Mouse (Mus musculus): ENCODE results near the gene Uba2. TPM values are rescaled to one million over a fixed set of nuclear protein-coding genes. Genes with fewer than 3 reads are reported as not detected.

The Uba2 gene
- total and polyA plus RNA-seq, 2 experiments, result 16.9 to 31.8 TPM

DNA sequence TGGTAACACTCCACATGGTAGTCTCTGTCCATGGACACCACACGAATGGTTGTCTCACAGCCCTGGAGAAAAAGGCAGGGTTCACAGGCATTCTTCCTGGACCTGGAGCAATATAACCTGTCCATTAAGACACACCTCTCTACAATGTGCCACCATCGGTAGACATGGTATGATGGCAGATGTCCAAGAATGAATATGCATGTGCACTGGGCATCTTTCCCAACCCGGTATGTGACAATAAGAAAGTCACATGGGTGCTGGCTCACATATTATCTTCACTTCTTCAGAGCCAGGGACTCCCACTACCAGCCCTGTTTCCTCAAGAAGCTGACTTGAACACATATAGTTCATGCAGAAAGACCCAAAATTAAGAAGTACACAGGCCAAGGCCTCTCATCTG is 52.8 kb downstream of the Uba2 start:
- no peaks in the 10 kb centered on the region for H3K4me1 ChIP-seq (ENCODE audit: control insufficient read depth, insufficient read depth, low read length)
- no peaks in the 10 kb centered on the region for H3K79me2 ChIP-seq (ENCODE audit: control insufficient read depth, insufficient read depth, low read length)
- TF ChIP-seq POLR2A (IDR thresholded peaks at IDR 0.05; ENCODE audit: extremely low read depth, insufficient read depth, low read length), result no peak
- no peak for TF ChIP-seq CTCF (IDR thresholded peaks at IDR 0.05; ENCODE audit: low read depth, low read length)
- no peak overlapping the region for H3K9ac ChIP-seq (ENCODE audit: low read depth, low read length)
- H3K4me3 ChIP-seq (ENCODE audit: insufficient read depth, low read depth, low read length), result no peak overlapping the region
- H3K27ac ChIP-seq (replicated peaks; ENCODE audit: insufficient read depth, low read depth, low read length), result no peak overlapping the region
- H3K36me3 ChIP-seq (ENCODE audit: control insufficient read depth, insufficient read depth, low read length), result no peaks in the 10 kb centered on the region
- 85% methylated on average over 3 of the region's 3 CpGs for WGBS
- H3K27me3 ChIP-seq (ENCODE audit: control insufficient read depth, insufficient read depth, low read length), result no peaks in the 10 kb centered on the region
- no peak for DNase-seq (ENCODE audit: extremely low read depth, low read depth, low spot score)

DNA sequence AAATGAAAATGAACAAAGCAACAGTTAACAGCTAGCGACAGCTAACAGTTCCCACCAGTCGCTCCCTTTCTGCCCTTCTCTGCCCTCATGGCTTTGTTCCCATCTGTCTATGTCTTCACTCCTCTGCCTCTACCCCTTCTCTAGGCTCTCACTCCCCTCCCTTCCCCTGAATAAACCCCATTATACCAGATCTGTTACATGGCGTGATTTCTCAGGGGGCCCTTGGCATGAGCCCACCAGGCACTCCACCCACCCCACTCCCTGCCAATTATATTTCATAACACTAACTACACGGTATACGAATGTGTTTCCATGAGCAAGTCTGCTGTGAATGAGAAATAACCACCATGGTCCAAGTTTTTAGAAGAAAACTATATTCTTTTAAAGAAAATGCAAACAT is 60.2 kb downstream of the Uba2 start:
- 90% methylated on average over 5 of the region's 5 CpGs for WGBS
- Histone ChIP-seq H3K4me3 (ENCODE audit: insufficient read depth, low read depth, low read length) (no peak overlapping the region), H3K27ac (replicated peaks; ENCODE audit: insufficient read depth, low read depth, low read length) (no peak overlapping the region), H3K27me3 (ENCODE audit: control insufficient read depth, insufficient read depth, low read length) (no peaks in the 10 kb centered on the region), H3K4me1 (ENCODE audit: control insufficient read depth, insufficient read depth, low read length) (no peaks in the 10 kb centered on the region), H3K9ac (ENCODE audit: low read depth, low read length) (no peak overlapping the region), H3K36me3 (ENCODE audit: control insufficient read depth, insufficient read depth, low read length) (no peaks in the 10 kb centered on the region), H3K79me2 (ENCODE audit: control insufficient read depth, insufficient read depth, low read length) (no peaks in the 10 kb centered on the region)
- TF ChIP-seq CTCF (IDR thresholded peaks at IDR 0.05; ENCODE audit: low read depth, low read length) (no peak), POLR2A (IDR thresholded peaks at IDR 0.05; ENCODE audit: extremely low read depth, insufficient read depth, low read length) (no peak)
- DNase-seq (ENCODE audit: extremely low read depth, low read depth, low spot score), result no peak

DNA sequence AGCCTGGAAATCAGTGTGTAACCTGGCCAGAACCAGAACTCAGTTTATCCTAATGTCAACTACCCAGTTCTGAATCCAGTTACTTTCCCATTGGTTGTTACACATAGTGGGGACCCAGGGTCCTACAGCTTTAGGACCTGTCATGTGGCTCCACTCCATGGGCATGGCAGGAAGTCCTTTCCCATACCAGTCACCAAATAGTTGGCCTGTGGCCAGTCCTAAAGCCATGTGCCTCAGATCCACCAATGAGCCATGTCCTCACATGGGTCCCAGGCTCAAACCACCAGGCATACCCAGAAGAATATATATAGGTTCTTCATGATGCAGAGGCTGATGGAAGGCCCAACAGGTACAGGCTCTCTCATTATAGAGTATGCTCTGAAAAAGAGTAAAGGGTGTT is 68.1 kb downstream of the Uba2 start:
- Histone ChIP-seq H3K4me1 (ENCODE audit: control insufficient read depth, insufficient read depth, low read length) (no peaks in the 10 kb centered on the region), H3K4me3 (ENCODE audit: insufficient read depth, low read depth, low read length) (no peak overlapping the region), H3K9ac (ENCODE audit: low read depth, low read length) (no peak overlapping the region), H3K79me2 (ENCODE audit: control insufficient read depth, insufficient read depth, low read length) (no peaks in the 10 kb centered on the region), H3K27me3 (ENCODE audit: control insufficient read depth, insufficient read depth, low read length) (no peaks in the 10 kb centered on the region), H3K36me3 (ENCODE audit: control insufficient read depth, insufficient read depth, low read length) (no peaks in the 10 kb centered on the region), H3K27ac (replicated peaks; ENCODE audit: insufficient read depth, low read depth, low read length) (no peak overlapping the region)
- DNase-seq (ENCODE audit: extremely low read depth, low read depth, low spot score), result no peak
- TF ChIP-seq CTCF (IDR thresholded peaks at IDR 0.05; ENCODE audit: low read depth, low read length), result no peak
- TF ChIP-seq POLR2A (IDR thresholded peaks at IDR 0.05; ENCODE audit: extremely low read depth, insufficient read depth, low read length), result no peak

DNA sequence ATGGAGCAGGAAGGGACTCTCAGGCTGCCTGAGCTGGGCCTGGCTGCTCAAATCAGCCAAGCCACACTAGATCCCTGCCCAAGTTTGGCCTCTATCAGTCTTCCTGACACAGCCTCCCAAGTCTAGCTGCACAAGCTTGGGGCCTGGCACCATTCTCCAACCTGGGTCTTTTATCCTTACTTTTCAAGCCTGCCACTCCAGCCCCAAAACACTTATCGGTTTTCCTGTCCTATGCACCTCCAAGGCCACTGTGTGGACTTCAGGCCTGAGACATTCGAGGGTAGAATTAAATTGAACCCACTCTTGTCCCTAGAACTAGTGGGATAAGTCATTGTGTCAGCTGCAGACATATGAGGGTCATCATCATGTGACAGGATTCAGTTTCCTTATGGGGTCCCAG is 69.4 kb downstream of the Uba2 start:
- H3K27ac ChIP-seq (replicated peaks; ENCODE audit: insufficient read depth, low read depth, low read length), result no peak overlapping the region
- no peaks in the 10 kb centered on the region for H3K36me3 ChIP-seq (ENCODE audit: control insufficient read depth, insufficient read depth, low read length)
- 70% methylated on average over 2 of the region's 2 CpGs for WGBS
- TF ChIP-seq CTCF (IDR thresholded peaks at IDR 0.05; ENCODE audit: low read depth, low read length) (no peak), POLR2A (IDR thresholded peaks at IDR 0.05; ENCODE audit: extremely low read depth, insufficient read depth, low read length) (no peak)
- H3K79me2 ChIP-seq (ENCODE audit: control insufficient read depth, insufficient read depth, low read length), result no peaks in the 10 kb centered on the region
- DNase-seq (ENCODE audit: extremely low read depth, low read depth, low spot score), result no peak
- no peak overlapping the region for H3K4me3 ChIP-seq (ENCODE audit: insufficient read depth, low read depth, low read length)
- no peaks in the 10 kb centered on the region for H3K4me1 ChIP-seq (ENCODE audit: control insufficient read depth, insufficient read depth, low read length)
- no peaks in the 10 kb centered on the region for H3K27me3 ChIP-seq (ENCODE audit: control insufficient read depth, insufficient read depth, low read length)
- H3K9ac ChIP-seq (ENCODE audit: low read depth, low read length), result no peak overlapping the region

DNA sequence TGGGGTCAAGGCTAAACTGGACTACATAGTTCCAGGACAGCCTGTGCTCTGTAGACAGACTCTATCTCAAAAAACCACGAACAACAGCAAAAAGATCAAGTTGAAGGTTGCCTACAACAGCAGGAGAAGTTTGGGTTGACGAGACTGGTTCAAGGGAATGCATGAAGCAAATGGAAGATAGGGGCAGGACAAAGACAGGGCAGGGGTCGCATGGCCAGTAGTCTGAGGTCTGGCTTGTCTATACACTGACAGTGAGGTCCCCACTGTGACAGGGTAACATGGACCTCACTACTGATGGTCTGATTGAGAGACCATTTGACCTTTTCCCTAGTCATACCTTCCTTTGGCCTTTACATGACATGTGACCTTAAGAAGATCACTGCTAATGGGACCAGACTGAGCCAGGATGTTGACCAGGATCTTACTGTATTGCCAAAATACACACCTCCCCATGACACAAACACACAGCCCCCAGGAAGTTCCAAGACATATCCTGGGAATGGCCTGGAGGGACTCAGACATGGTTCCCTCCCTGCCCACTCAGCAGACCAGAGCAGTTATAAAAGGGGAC is 74.4 kb downstream of the Uba2 start, which contains the start of gene Scgb1b30:
TSS of gene Scgb1b30 (plus strand) at position 521 of the 571 bp plus-strand sequence.
- TF ChIP-seq POLR2A (IDR thresholded peaks at IDR 0.05; ENCODE audit: extremely low read depth, insufficient read depth, low read length) (no peak), CTCF (IDR thresholded peaks at IDR 0.05; ENCODE audit: low read depth, low read length) (no peak)
- DNase-seq (ENCODE audit: extremely low read depth, low read depth, low spot score), result no peak
- no peak within 1 kb of the TSS for H3K9ac ChIP-seq (ENCODE audit: low read depth, low read length)
- H3K4me3 ChIP-seq (ENCODE audit: insufficient read depth, low read depth, low read length), result no peak within 1 kb of the TSS
- no peaks in the 10 kb centered on the region for H3K4me1 ChIP-seq (ENCODE audit: control insufficient read depth, insufficient read depth, low read length)
- no peaks in the 10 kb centered on the region for H3K36me3 ChIP-seq (ENCODE audit: control insufficient read depth, insufficient read depth, low read length)
- no peaks in the 10 kb centered on the region for H3K79me2 ChIP-seq (ENCODE audit: control insufficient read depth, insufficient read depth, low read length)
- peaks cover 2% of the 10 kb centered on the region; the same call in 1 of the 2 replicates for H3K27me3 ChIP-seq (ENCODE audit: control insufficient read depth, insufficient read depth, low read length)
- H3K27ac ChIP-seq (replicated peaks; ENCODE audit: insufficient read depth, low read depth, low read length), result no peak within 1 kb of the TSS
- WGBS, result 69% methylated on average over 3 of the region's 3 CpGs

Other genes starting within 250 kb of the Uba2 start
- gene Scgb2b26, start 224.6 kb downstream of the Uba2 start, total RNA-seq (2014; rRNA removed), result not detected in 2 replicates
- gene Scgb2b26, start 224.6 kb downstream of the Uba2 start, polyA plus RNA-seq (2012; rRNA removed), result not detected in 2 replicates
- gene Scgb2b27, start 155.7 kb downstream of the Uba2 start, total RNA-seq (2014; rRNA removed), result not detected in 2 replicates
- gene Scgb2b27, start 155.7 kb downstream of the Uba2 start, polyA plus RNA-seq (2012; rRNA removed), result not detected in 2 replicates
- gene Scgb1b27, start 148.1 kb downstream of the Uba2 start, total RNA-seq (2014; rRNA removed), result not detected in 2 replicates
- gene Scgb1b27, start 148.1 kb downstream of the Uba2 start, polyA plus RNA-seq (2012; rRNA removed), result not detected in 2 replicates
- gene Scgb1b30, start 74.2 kb downstream of the Uba2 start, total RNA-seq (2014; rRNA removed), result not detected in 2 replicates
- gene Scgb1b30, start 74.2 kb downstream of the Uba2 start, polyA plus RNA-seq (2012; rRNA removed), result not detected in 2 replicates
- gene Wtip, start 36.3 kb downstream of the Uba2 start, total RNA-seq (2014; rRNA removed), result 1.7 and 1.9 TPM in 2 replicates
- 1.6 and 2.8 TPM in 2 replicates for gene Wtip, start 36.3 kb downstream of the Uba2 start, polyA plus RNA-seq (2012; rRNA removed)
- gene Pdcd2l, start 27.1 kb upstream of the Uba2 start, total RNA-seq (2014; rRNA removed), result 15.5 and 15.9 TPM in 2 replicates
- gene Pdcd2l, start 27.1 kb upstream of the Uba2 start, polyA plus RNA-seq (2012; rRNA removed), result 16.0 and 18.5 TPM in 2 replicates
- 61.8 and 74.2 TPM in 2 replicates for gene Gpi1, start 60.7 kb upstream of the Uba2 start, total RNA-seq (2014; rRNA removed)
- 100 and 127 TPM in 2 replicates for gene Gpi1, start 60.7 kb upstream of the Uba2 start, polyA plus RNA-seq (2012; rRNA removed)
- gene Gm6096, start 81.4 kb upstream of the Uba2 start, total RNA-seq (2014; rRNA removed), result not detected in 2 replicates
- not detected in 2 replicates for gene Gm6096, start 81.4 kb upstream of the Uba2 start, polyA plus RNA-seq (2012; rRNA removed)
- 11.7 and 12.6 TPM in 2 replicates for gene 4931406P16Rik, start 144.0 kb upstream of the Uba2 start, total RNA-seq (2014; rRNA removed)
- gene 4931406P16Rik, start 144.0 kb upstream of the Uba2 start, polyA plus RNA-seq (2012; rRNA removed), result 6.9 and 10.1 TPM in 2 replicates
- gene Lsm14a, start 223.7 kb upstream of the Uba2 start, total RNA-seq (2014; rRNA removed), result 24.1 and 26.2 TPM in 2 replicates
- 12.5 and 13.7 TPM in 2 replicates for gene Lsm14a, start 223.7 kb upstream of the Uba2 start, polyA plus RNA-seq (2012; rRNA removed)